Mouse (Mus musculus): ENCODE data around the gene Trim25.
A peak's percentile ranks its signal among the peaks of the same experiment; 100 is the strongest.

Gene Trim25

GRCm38 (mm10) chr11:88998974-88999722 lies at the start of gene Trim25:
Gene Trim25, plus strand, starts transcription at chr11:88999376.
- DNase-seq, result peak; percentile 93 to 96

GRCm38 (mm10) chr11:88949802-88950639 lies 49.2 kb upstream of the Trim25 start:
- DNase-seq, result no peak

- no peak for DNase-seq
These were observed 48.4 kb upstream of the Trim25 start for GRCm38 (mm10) chr11:88950640-88951250.

GRCm38 (mm10) chr11:88951576-88951975 lies 47.6 kb upstream of the Trim25 start:
- DNase-seq, result no peak

GRCm38 (mm10) chr11:88952117-88952516 lies 47.1 kb upstream of the Trim25 start:
- no peak for DNase-seq

GRCm38 (mm10) chr11:88953582-88953981 lies 45.6 kb upstream of the Trim25 start:
- no peak for DNase-seq

GRCm38 (mm10) chr11:88954803-88955202 lies 44.4 kb upstream of the Trim25 start:
- no peak for DNase-seq

GRCm38 (mm10) chr11:88955217-88955969 lies 43.8 kb upstream of the Trim25 start, which contains the start of gene Scpep1:
Gene Scpep1, minus strand, starts transcription at chr11:88955465.
- DNase-seq, result peak; percentile 97 to 98

- no peak for DNase-seq
These were observed 40.3 kb upstream of the Trim25 start for GRCm38 (mm10) chr11:88958851-88959250.

GRCm38 (mm10) chr11:88966881-88967361 lies 32.3 kb upstream of the Trim25 start, which contains the start of gene Elobl:
Gene Elobl, minus strand, starts transcription at chr11:88966931.
- no peak for DNase-seq

- no peak for DNase-seq
These were observed 28.9 kb upstream of the Trim25 start, which contains the start of gene Coil for GRCm38 (mm10) chr11:88970202-88970732. Gene Coil, plus strand, starts transcription at chr11:88970252.

GRCm38 (mm10) chr11:88973776-88974701 lies 25.1 kb upstream of the Trim25 start:
- DNase-seq, result peak; percentile 91 to 93

- no peak for DNase-seq
These were observed 22.9 kb upstream of the Trim25 start for GRCm38 (mm10) chr11:88976320-88976719.

- DNase-seq, result no peak
These were observed 22.0 kb upstream of the Trim25 start for GRCm38 (mm10) chr11:88977188-88977587.

GRCm38 (mm10) chr11:88981337-88981736 lies 17.8 kb upstream of the Trim25 start:
- no peak for DNase-seq

- DNase-seq, result no peak
These were observed 12.6 kb upstream of the Trim25 start for GRCm38 (mm10) chr11:88986616-88987015.

GRCm38 (mm10) chr11:88988956-88989355 lies 10.2 kb upstream of the Trim25 start:
- no peak for DNase-seq

- DNase-seq, result no peak
These were observed 9.6 kb upstream of the Trim25 start for GRCm38 (mm10) chr11:88989530-88989929.

- DNase-seq, result no peak
These were observed 6.0 kb upstream of the Trim25 start for GRCm38 (mm10) chr11:88993186-88993585.

- DNase-seq, result peak; percentile 78 to 80
These were observed 5.6 kb upstream of the Trim25 start for GRCm38 (mm10) chr11:88993625-88994024.

GRCm38 (mm10) chr11:88994492-88994891 lies 4.7 kb upstream of the Trim25 start:
- no peak for DNase-seq
